In genomic region chr13:53392910-53393309, GRCm38 (mm10) we compare ENCODE assay signal across 11 mouse cellular contexts. TPM values are rescaled to one million over a fixed set of nuclear protein-coding genes. Genes with fewer than 3 reads are reported as not detected.
DNase-seq lines count a peak whose midpoint lies in the region; TF ChIP-seq lines count a peak whose summit lies in the region.
"Had no signal": no experiment of that assay in that cellular context is flagged by ENCODE, and none has a peak within 500 bp of the region (broad histone marks: within the 10 kb centered on the region; RNA-seq: fewer than 3 reads in every experiment).

No protein-coding gene starts in this region.

- in situ Hi-C loops in CH12.LX (cut with MboI; ENCODE audit: low pct_ligation_motif_present, low pct_unique_long_range_greater_than_20kb, low sequenced_read_pairs) = no loop called here

- intact Hi-C loops in gastrocnemius, postnatal 14 days (cut with DNase I; ENCODE audit: low total_unique reads) = no loop called here

- no peak for TF ChIP-seq EP300 in CH12.LX (IDR thresholded peaks at IDR 0.05; ENCODE audit: low read length)

- dilution Hi-C loops in CH12.LX (cut with MboI; ENCODE audit: extremely low pct_ligation_motif_present, extremely low pct_unique_long_range_greater_than_20kb, low sequenced_read_pairs) = no loop called here

- no peaks in the 10 kb centered on the region for H3K79me2 ChIP-seq in CH12.LX (replicated peaks; ENCODE audit: control insufficient read depth, extremely low read depth, insufficient read depth, poor library complexity, severe bottlenecking)

- TF ChIP-seq POLR2A in CH12.LX (IDR thresholded peaks at IDR 0.05; ENCODE audit: low read depth, low read length) = no peak

- H3K27ac ChIP-seq in CH12.LX (ENCODE audit: insufficient read depth, low read depth) = no peak overlapping the region
- H3K27ac ChIP-seq: embryonic facial prominence, embryonic 15.5 days had no signal

- DNase-seq in embryo, embryonic 11 days = peak; percentile 13
- DNase-seq in embryo, embryonic 10 days (ENCODE audit: low spot score) = no peak
- DNase-seq in kidney, postnatal 4 days = peak; percentile 9 to 24
- DNase-seq in kidney, postnatal 14 days = no peak
- no peak for DNase-seq in CH12.LX (ENCODE audit: extremely low read depth)
- peak; percentile 19 for DNase-seq in brain, adult 2 months (ENCODE audit: low read depth, low spot score)
- DNase-seq in spleen, postnatal 4 days (ENCODE audit: low spot score in 2 of 2) = no peak
- no peak for DNase-seq in gastrocnemius, postnatal 14 days
- DNase-seq: heart, postnatal 36 days; liver, postnatal 0 days had no signal

- no peaks in the 10 kb centered on the region for H3K36me3 ChIP-seq in CH12.LX (replicated peaks in 1 of 2; ENCODE audit: control insufficient read depth in 1 of 2, insufficient read depth in 1 of 2, low read length in 1 of 2)
- H3K36me3 ChIP-seq: embryonic facial prominence, embryonic 15.5 days had no signal

- H3K4me1 ChIP-seq in CH12.LX (ENCODE audit: control insufficient read depth in 1 of 2, insufficient read depth in 2 of 2) = peaks cover 0 to 2% of the 10 kb centered on the region in 2 experiments; a peak in 1 of 4 replicates

- peak; percentile 22 for TF ChIP-seq RAD21 in CH12.LX (IDR thresholded peaks at IDR 0.05; ENCODE audit: low read depth, low read length)

- peaks cover 67% of the 10 kb centered on the region for H3K27me3 ChIP-seq in CH12.LX (replicated peaks)
- H3K27me3 ChIP-seq: embryonic facial prominence, embryonic 15.5 days had no signal

- H3K9ac ChIP-seq in CH12.LX (ENCODE audit: insufficient read depth, low read depth) = no peak overlapping the region
- H3K9ac ChIP-seq: embryonic facial prominence, embryonic 15.5 days; liver, postnatal 0 days had no signal

- H3K4me3 ChIP-seq in CH12.LX (replicated peaks in 1 of 3; ENCODE audit: low read depth in 2 of 3, low read length in 2 of 3, poor library complexity in 1 of 3) = no peak overlapping the region
- H3K4me3 ChIP-seq: embryonic facial prominence, embryonic 15.5 days had no signal

- TF ChIP-seq CTCF in CH12.LX (conservative IDR thresholded peaks at IDR 0.05 in 1 of 2, IDR thresholded peaks at IDR 0.05 in 1 of 2; ENCODE audit: low read depth in 2 of 2, low read length in 2 of 2) = peak in 1 of 2 experiments; percentile 46; a peak in 2 of 4 replicates

- H3K4me2 ChIP-seq in CH12.LX (ENCODE audit: insufficient read depth, low read depth, poor library complexity, severe bottlenecking) = no peak overlapping the region

- H3K9me3 ChIP-seq in CH12.LX (replicated peaks; ENCODE audit: low read length) = no peaks in the 10 kb centered on the region
- H3K9me3 ChIP-seq: embryonic facial prominence, embryonic 15.5 days had no signal

TF ChIP-seq in CH12.LX, 34 proteins besides CTCF, POLR2A, EP300 and RAD21:
- TF ChIP-seq ELF1 (IDR thresholded peaks at IDR 0.05; ENCODE audit: low read depth, low read length) (no peak), MYC (IDR thresholded peaks at IDR 0.05; ENCODE audit: low read depth, low read length) (no peak), KAT2A (IDR thresholded peaks at IDR 0.05; ENCODE audit: insufficient replicate concordance, low read length) (no peak), ZMIZ1 (IDR thresholded peaks at IDR 0.05; ENCODE audit: low read depth, low read length) (no peak), USF2 (conservative IDR thresholded peaks at IDR 0.05; ENCODE audit: low read depth, low read length) (no peak), JUN (IDR thresholded peaks at IDR 0.05; ENCODE audit: insufficient read depth, low read depth, low read length) (no peak), SIN3A (IDR thresholded peaks at IDR 0.05; ENCODE audit: low read length) (no peak), TBP (conservative IDR thresholded peaks at IDR 0.05; ENCODE audit: low read depth, low read length) (no peak), MEF2A (IDR thresholded peaks at IDR 0.05; ENCODE audit: borderline replicate concordance, low read depth, low read length) (no peak), ZKSCAN1 (IDR thresholded peaks at IDR 0.05; ENCODE audit: borderline replicate concordance, low read depth, low read length) (no peak), HCFC1 (IDR thresholded peaks at IDR 0.05; ENCODE audit: low read depth, low read length) (no peak), E2F4 (IDR thresholded peaks at IDR 0.05; ENCODE audit: insufficient replicate concordance, low read depth, low read length) (no peak), NRF1 (IDR thresholded peaks at IDR 0.05; ENCODE audit: low read depth, low read length) (no peak), ZC3H11A (IDR thresholded peaks at IDR 0.05; ENCODE audit: low read depth, low read length) (no peak), NELFE (IDR thresholded peaks at IDR 0.05; ENCODE audit: low read depth, low read length) (no peak), RCOR1 (conservative IDR thresholded peaks at IDR 0.05; ENCODE audit: low read depth, low read length) (no peak), POLR2AphosphoS2 (IDR thresholded peaks at IDR 0.05; ENCODE audit: low read depth, low read length) (no peak)

RNA-seq across cellular contexts. Expression of gene Sptlc1, which starts 15.7 kb away (rescaled TPM):
- total RNA-seq in CH12.LX (2012; rRNA removed) (27.0 and 30.0 TPM in 2 replicates), CH12.LX (2014; rRNA removed) (39.2 and 41.1 TPM in 2 replicates)
- 39.2 and 39.4 TPM in 2 replicates for polyA plus RNA-seq in CH12.LX (2012; ENCODE audit: insufficient read length, low read depth)
- total RNA-seq in gastrocnemius, postnatal 14 days (2021) = 10 to 100 TPM in 1 of 2 experiments, 1 to 10 TPM in 1; 9.5 to 11.1 TPM

Comparison
In these comparisons a context has a peak if more than half of its experiments do, and no peak if none do; other contexts are left out.
1. DNase-seq: peak in embryo, embryonic 11 days (single experiment), kidney, postnatal 4 days (2 of 2) and brain, adult 2 months (single experiment); none in embryo, embryonic 10 days (single experiment), kidney, postnatal 14 days (single experiment), CH12.LX (single experiment), spleen, postnatal 4 days (0 of 2) and gastrocnemius, postnatal 14 days (single experiment).